ENCODE assay signal across 8 mouse cellular contexts in genomic region chr10:80831136-80831535, GRCm38 (mm10). TPM values are rescaled to one million over a fixed set of nuclear protein-coding genes. Genes with fewer than 3 reads are reported as not detected.
DNase-seq lines count a peak whose midpoint lies in the region; ATAC-seq lines count a peak whose summit lies in the region.

No protein-coding gene starts in this region.

- DNase-seq in adrenal gland, adult (ENCODE audit: inconsistent age in 2 of 2, low spot score in 1 of 2) = peak; percentile 73 to 85
- DNase-seq in adrenal gland, adult 18-20 months (ENCODE audit: low spot score in 2 of 2) = no peak
- DNase-seq in B cell, adult 2 months = peak; percentile 54 to 58
- peak; percentile 79 for DNase-seq in embryo, embryonic 9.5 days (ENCODE audit: extremely low spot score)
- peak; percentile 89 for DNase-seq in kidney, postnatal 10 days
- peak; percentile 88 for DNase-seq in yolk sac, embryonic 10.5 days (ENCODE audit: low spot score)
- no peak for DNase-seq in layer of hippocampus, adult 18-20 months (ENCODE audit: low spot score in 2 of 2)

- peak; percentile 33 for ATAC-seq in megakaryocyte progenitor cell, adult 5-6 weeks (replicated peaks; ENCODE audit: poor library complexity)

RNA-seq across cellular contexts. Expression of gene Oaz1, which starts 4.7 kb away (rescaled TPM):
- 100 to 1,000 TPM; 903 to 981 TPM for total RNA-seq in adrenal gland, adult 18-20 months (2021)
- 1,168 and 1,276 TPM in 2 replicates for total RNA-seq in megakaryocyte progenitor cell, adult 5-6 weeks (2015)
- total RNA-seq in megakaryocyte progenitor cell, adult 5-6 weeks (2017) = 222 and 291 TPM in 2 replicates
- total RNA-seq in layer of hippocampus, adult 18-20 months (2021) = 100 to 1,000 TPM; 518 to 519 TPM

RNA-seq across cellular contexts. Expression of gene Lingo3, which starts 12.7 kb away (rescaled TPM):
- 1 to 10 TPM; 4.1 to 6.3 TPM for total RNA-seq in adrenal gland, adult 18-20 months (2021)
- total RNA-seq in megakaryocyte progenitor cell, adult 5-6 weeks (2015) = not detected in 2 replicates
- not detected in 2 replicates for total RNA-seq in megakaryocyte progenitor cell, adult 5-6 weeks (2017)
- total RNA-seq in layer of hippocampus, adult 18-20 months (2021) = 10 to 100 TPM; 42.7 to 51.6 TPM

RNA-seq across cellular contexts. Expression of gene Jsrp1, which starts 17.8 kb away (rescaled TPM):
- 1 to 10 TPM; 4.0 to 7.3 TPM for total RNA-seq in adrenal gland, adult 18-20 months (2021)
- total RNA-seq in megakaryocyte progenitor cell, adult 5-6 weeks (2015) = not detected in 2 replicates
- not detected in 2 replicates for total RNA-seq in megakaryocyte progenitor cell, adult 5-6 weeks (2017)
- 1 to 10 TPM; 2.2 to 3.0 TPM for total RNA-seq in layer of hippocampus, adult 18-20 months (2021)

RNA-seq across cellular contexts. Expression of gene Lsm7, which starts 23.9 kb away (rescaled TPM):
- total RNA-seq in adrenal gland, adult 18-20 months (2021) = 10 to 100 TPM; 22.9 to 34.3 TPM
- total RNA-seq in megakaryocyte progenitor cell, adult 5-6 weeks (2015) = 125 and 137 TPM in 2 replicates
- total RNA-seq in megakaryocyte progenitor cell, adult 5-6 weeks (2017) = 307 and 354 TPM in 2 replicates
- 10 to 100 TPM; 41.4 to 50.4 TPM for total RNA-seq in layer of hippocampus, adult 18-20 months (2021)

RNA-seq across cellular contexts. Expression of gene Sppl2b, which starts 23.9 kb away (rescaled TPM):
- 10 to 100 TPM; 24.0 to 28.3 TPM for total RNA-seq in adrenal gland, adult 18-20 months (2021)
- total RNA-seq in megakaryocyte progenitor cell, adult 5-6 weeks (2015) = 17.7 and 18.2 TPM in 2 replicates
- 29.4 and 39.4 TPM in 2 replicates for total RNA-seq in megakaryocyte progenitor cell, adult 5-6 weeks (2017)
- 10 to 100 TPM; 46.4 to 55.6 TPM for total RNA-seq in layer of hippocampus, adult 18-20 months (2021)

Comparison
In these comparisons a context has a peak if more than half of its experiments do, and no peak if none do; other contexts are left out.
1. DNase-seq: peak in adrenal gland, adult (2 of 2), B cell, adult 2 months (2 of 2), embryo, embryonic 9.5 days (single experiment), kidney, postnatal 10 days (single experiment) and yolk sac, embryonic 10.5 days (single experiment); none in adrenal gland, adult 18-20 months (0 of 2) and layer of hippocampus, adult 18-20 months (0 of 2).
2. RNA of gene Lingo3, which starts 12.7 kb away (total RNA-seq): 42.7 to 51.6 TPM in layer of hippocampus, adult 18-20 months; 4.1 to 6.3 TPM in adrenal gland, adult 18-20 months and not detected in megakaryocyte progenitor cell, adult 5-6 weeks; every median in the first group is over 4 times any median in the second.